In genomic region chr1:150833448-150833847, GRCm38 (mm10) we compare ENCODE assay signal across 15 mouse cellular contexts.
DNase-seq lines count a peak whose midpoint lies in the region; ATAC-seq and TF ChIP-seq lines count a peak whose summit lies in the region.
"Had no signal": no experiment of that assay in that cellular context is flagged by ENCODE, and none has a peak within 500 bp of the region (broad histone marks: within the 10 kb centered on the region; RNA-seq: fewer than 3 reads in every experiment).

No protein-coding gene starts in this region.

- no peaks in the 10 kb centered on the region for H3K9me3 ChIP-seq in forebrain, embryonic 14.5 days (replicated peaks; ENCODE audit: control insufficient read depth, low read length)
- H3K9me3 ChIP-seq in forebrain, embryonic 11.5 days (ENCODE audit: control insufficient read depth, low read length), result no peaks in the 10 kb centered on the region
- no peaks in the 10 kb centered on the region for H3K9me3 ChIP-seq in forebrain, embryonic 16.5 days (ENCODE audit: control insufficient read depth, low read length)
- no peaks in the 10 kb centered on the region for H3K9me3 ChIP-seq in forebrain, postnatal 0 days (ENCODE audit: low read length)
- H3K9me3 ChIP-seq: embryonic facial prominence, embryonic 10.5 days; embryonic facial prominence, embryonic 12.5 days had no signal

- no peaks in the 10 kb centered on the region for H3K36me3 ChIP-seq in forebrain, embryonic 14.5 days (ENCODE audit: control insufficient read depth, insufficient read depth, low read length)
- no peaks in the 10 kb centered on the region for H3K36me3 ChIP-seq in forebrain, embryonic 11.5 days (ENCODE audit: control insufficient read depth, insufficient read depth, low read length)
- no peaks in the 10 kb centered on the region for H3K36me3 ChIP-seq in forebrain, embryonic 16.5 days (ENCODE audit: control insufficient read depth, insufficient read depth)
- H3K36me3 ChIP-seq in forebrain, postnatal 0 days (ENCODE audit: insufficient read depth), result no peaks in the 10 kb centered on the region
- H3K36me3 ChIP-seq: embryonic facial prominence, embryonic 12.5 days had no signal

- no peaks in the 10 kb centered on the region for H3K4me1 ChIP-seq in forebrain, embryonic 14.5 days (ENCODE audit: control insufficient read depth, insufficient read depth, low read length)
- no peaks in the 10 kb centered on the region for H3K4me1 ChIP-seq in forebrain, embryonic 11.5 days (replicated peaks; ENCODE audit: control insufficient read depth, insufficient read depth, low read length)
- H3K4me1 ChIP-seq in forebrain, embryonic 16.5 days (replicated peaks; ENCODE audit: control insufficient read depth, insufficient read depth, low read length), result no peaks in the 10 kb centered on the region
- no peaks in the 10 kb centered on the region for H3K4me1 ChIP-seq in forebrain, postnatal 0 days (ENCODE audit: insufficient read depth)

- H3K27me3 ChIP-seq in forebrain, embryonic 14.5 days (replicated peaks; ENCODE audit: control insufficient read depth, insufficient read depth, low read length), result no peaks in the 10 kb centered on the region
- H3K27me3 ChIP-seq in forebrain, embryonic 11.5 days (ENCODE audit: control insufficient read depth, insufficient read depth, low read length), result no peaks in the 10 kb centered on the region
- H3K27me3 ChIP-seq in forebrain, embryonic 16.5 days (replicated peaks; ENCODE audit: control insufficient read depth, insufficient read depth, low read length), result no peaks in the 10 kb centered on the region
- no peaks in the 10 kb centered on the region for H3K27me3 ChIP-seq in forebrain, postnatal 0 days (ENCODE audit: insufficient read depth, low read length)
- H3K27me3 ChIP-seq: embryonic facial prominence, embryonic 12.5 days had no signal

- H3K4me2 ChIP-seq in forebrain, embryonic 14.5 days (ENCODE audit: low read length), result no peak overlapping the region
- H3K4me2 ChIP-seq in forebrain, embryonic 11.5 days (ENCODE audit: low read depth, low read length, severe bottlenecking), result no peak overlapping the region
- no peak overlapping the region for H3K4me2 ChIP-seq in forebrain, embryonic 16.5 days (ENCODE audit: low read length)
- H3K4me2 ChIP-seq in forebrain, postnatal 0 days (ENCODE audit: low read depth), result no peak overlapping the region
- H3K4me2 ChIP-seq: embryonic facial prominence, embryonic 12.5 days had no signal

- TF ChIP-seq CTCF in forebrain, postnatal 0 days (IDR thresholded peaks at IDR 0.05; ENCODE audit: low read depth), result no peak

- peak; percentile 61 for DNase-seq in forebrain, embryonic 14.5 days (ENCODE audit: low spot score)
- no peak for DNase-seq in forebrain, embryonic 11.5 days (ENCODE audit: low spot score)
- no peak for DNase-seq in forebrain, postnatal 0 days
- no peak for DNase-seq in kidney, adult 8-10 months
- DNase-seq: adrenal gland, adult 2 months; adrenal gland, postnatal 10 days; adrenal gland, postnatal 25 days; cerebellum, adult 11-12 months; cerebellum, adult 2 months; cerebellum, adult 9-10 months; cerebellum, postnatal 10 days; cerebellum, postnatal 25 days had no signal

- H3K4me3 ChIP-seq in forebrain, embryonic 14.5 days (ENCODE audit: low read depth, low read length), result no peak overlapping the region
- H3K4me3 ChIP-seq in forebrain, embryonic 11.5 days (ENCODE audit: low read depth, low read length), result no peak overlapping the region
- H3K4me3 ChIP-seq in forebrain, embryonic 16.5 days (replicated peaks; ENCODE audit: low read length), result no peak overlapping the region
- no peak overlapping the region for H3K4me3 ChIP-seq in forebrain, postnatal 0 days (ENCODE audit: low read depth, low read length)
- H3K4me3 ChIP-seq: embryonic facial prominence, embryonic 10.5 days; embryonic facial prominence, embryonic 12.5 days had no signal

- no peak overlapping the region for H3K9ac ChIP-seq in forebrain, embryonic 14.5 days (ENCODE audit: low read length)
- no peak overlapping the region for H3K9ac ChIP-seq in forebrain, embryonic 11.5 days (ENCODE audit: low read length)
- H3K9ac ChIP-seq in forebrain, embryonic 16.5 days (replicated peaks; ENCODE audit: low read depth, low read length), result no peak overlapping the region
- H3K9ac ChIP-seq in forebrain, postnatal 0 days, result no peak overlapping the region
- H3K9ac ChIP-seq: embryonic facial prominence, embryonic 12.5 days had no signal

- H3K27ac ChIP-seq in forebrain, embryonic 14.5 days (ENCODE audit: low read depth, low read length), result no peak overlapping the region
- no peak overlapping the region for H3K27ac ChIP-seq in forebrain, embryonic 11.5 days (ENCODE audit: low read depth, low read length)
- H3K27ac ChIP-seq in forebrain, embryonic 16.5 days (ENCODE audit: low read length), result no peak overlapping the region
- no peak overlapping the region for H3K27ac ChIP-seq in forebrain, postnatal 0 days (ENCODE audit: low read depth, low read length)
- H3K27ac ChIP-seq: embryonic facial prominence, embryonic 10.5 days; embryonic facial prominence, embryonic 12.5 days had no signal

- ATAC-seq in forebrain, embryonic 14.5 days, result peak; percentile 70
- ATAC-seq in forebrain, embryonic 11.5 days (replicated peaks; ENCODE audit: low FRiP score), result no peak
- 0 out of 2 replicates have a peak, but pooled peaks have one; percentile 26 for ATAC-seq in forebrain, embryonic 16.5 days
- no peak for ATAC-seq in forebrain, postnatal 0 days

- WGBS in forebrain, embryonic 14.5 days, result 47% methylated on average over 6 of the region's 6 CpGs
- 90% methylated on average over 6 of the region's 6 CpGs for WGBS in forebrain, embryonic 11.5 days
- WGBS in forebrain, embryonic 16.5 days, result 48% methylated on average over 6 of the region's 6 CpGs
- WGBS in forebrain, postnatal 0 days, result 44% methylated on average over 6 of the region's 6 CpGs

Comparison
In these comparisons a context has a peak if more than half of its experiments do, and no peak if none do; other contexts are left out.
1. ATAC-seq: peak in forebrain, embryonic 14.5 days (single experiment) and forebrain, embryonic 16.5 days (single experiment); none in forebrain, embryonic 11.5 days (single experiment) and forebrain, postnatal 0 days (single experiment).